Mouse (Mus musculus): ENCODE data around the gene Hist1h2bn. TPM values are rescaled to one million over a fixed set of nuclear protein-coding genes. Genes with fewer than 3 reads are reported as not detected.
"Not testable (repeated sequence)": the region's sequence is repeated elsewhere in the genome, so short reads cannot be mapped to it uniquely, and the experiment has no call there.

The Hist1h2bn gene
- polyA plus RNA-seq, 1 experiment, result 213 TPM

GRCm38 (mm10) chr13:21715131-21715863 is 38.6 kb upstream of the Hist1h2bn start:
- DNase-seq, result no peak
- Histone ChIP-seq H3K27ac (ENCODE audit: control insufficient read depth, insufficient read depth, low read length) (peak overlapping the region; percentile 72), H3K4me1 (replicated peaks; ENCODE audit: control insufficient read depth, insufficient read depth, low read length) (peaks cover 2% of the 10 kb centered on the region), H3K36me3 (ENCODE audit: control insufficient read depth, insufficient read depth, low read length) (no peaks in the 10 kb centered on the region), H3K27me3 (ENCODE audit: control insufficient read depth, insufficient read depth, low read length) (no peaks in the 10 kb centered on the region), H3K4me3 (ENCODE audit: control insufficient read depth, insufficient read depth, low read length) (peak overlapping the region; percentile 35)
- WGBS, result under 1% methylated on average over 22 of the region's 22 CpGs
- no peak for TF ChIP-seq CTCF (IDR thresholded peaks at IDR 0.05; ENCODE audit: borderline replicate concordance, control insufficient read depth, extremely low read depth, insufficient read depth, low read length, poor library complexity)
- no peak for TF ChIP-seq POLR2A (IDR thresholded peaks at IDR 0.05; ENCODE audit: control insufficient read depth, extremely low read depth, insufficient read depth, low read length, poor library complexity)

DNA sequence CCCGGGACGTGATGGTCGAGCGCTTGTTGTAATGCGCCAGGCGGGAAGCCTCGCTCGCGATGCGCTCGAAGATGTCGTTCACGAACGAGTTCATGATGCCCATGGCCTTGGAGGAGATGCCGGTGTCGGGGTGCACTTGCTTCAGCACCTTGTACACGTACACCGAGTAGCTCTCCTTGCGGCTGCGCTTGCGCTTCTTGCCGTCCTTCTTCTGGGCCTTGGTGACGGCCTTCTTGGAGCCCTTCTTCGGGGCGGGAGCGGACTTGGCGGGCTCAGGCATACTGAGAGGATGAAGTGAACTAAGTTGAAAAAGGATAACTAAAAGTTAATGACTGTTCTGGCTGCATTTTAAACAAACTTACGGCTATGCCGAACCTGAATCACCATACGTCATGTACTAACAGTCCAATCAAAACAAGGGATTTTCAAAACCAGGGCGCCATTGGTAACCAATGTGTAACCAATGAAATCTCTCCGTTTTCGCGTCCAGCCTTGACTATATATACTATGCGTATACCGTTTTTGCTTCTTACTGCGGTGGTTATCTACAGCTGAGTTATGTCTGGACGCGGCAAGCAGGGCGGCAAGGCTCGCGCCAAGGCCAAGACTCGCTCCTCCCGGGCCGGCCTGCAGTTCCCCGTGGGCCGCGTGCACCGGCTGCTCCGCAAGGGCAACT is 37.9 kb upstream of the Hist1h2bn start, which contains the start of the genes Hist1h2bl and Hist1h2ai:
Hist1h2bl (minus strand) TSS at position 280 of the 676 bp plus-strand sequence.
Hist1h2ai (plus strand) TSS at position 559 of the 676 bp plus-strand sequence.
- WGBS, result 0% methylated on average over 34 of the region's 50 CpGs
- not testable (repeated sequence) for H3K27me3 ChIP-seq (ENCODE audit: control insufficient read depth, insufficient read depth, low read length); H3K4me1 ChIP-seq (replicated peaks; ENCODE audit: control insufficient read depth, insufficient read depth, low read length); H3K36me3 ChIP-seq (ENCODE audit: control insufficient read depth, insufficient read depth, low read length)
- H3K4me3 ChIP-seq (ENCODE audit: control insufficient read depth, insufficient read depth, low read length), result peak within 1 kb of the TSS; percentile 49
- DNase-seq, result peak; percentile 85
- H3K27ac ChIP-seq (ENCODE audit: control insufficient read depth, insufficient read depth, low read length), result peak within 1 kb of the TSS; percentile 93
- TF ChIP-seq POLR2A (IDR thresholded peaks at IDR 0.05; ENCODE audit: control insufficient read depth, extremely low read depth, insufficient read depth, low read length, poor library complexity), result peak; percentile 58; the same call in 1 of the 2 replicates

- DNase-seq; H3K27me3 ChIP-seq (ENCODE audit: control insufficient read depth, insufficient read depth, low read length): not testable (repeated sequence)
- under 1% methylated on average over 12 of the region's 38 CpGs for WGBS
These were observed 37.2 kb upstream of the Hist1h2bn start for GRCm38 (mm10) chr13:21716540-21717391.

DNA sequence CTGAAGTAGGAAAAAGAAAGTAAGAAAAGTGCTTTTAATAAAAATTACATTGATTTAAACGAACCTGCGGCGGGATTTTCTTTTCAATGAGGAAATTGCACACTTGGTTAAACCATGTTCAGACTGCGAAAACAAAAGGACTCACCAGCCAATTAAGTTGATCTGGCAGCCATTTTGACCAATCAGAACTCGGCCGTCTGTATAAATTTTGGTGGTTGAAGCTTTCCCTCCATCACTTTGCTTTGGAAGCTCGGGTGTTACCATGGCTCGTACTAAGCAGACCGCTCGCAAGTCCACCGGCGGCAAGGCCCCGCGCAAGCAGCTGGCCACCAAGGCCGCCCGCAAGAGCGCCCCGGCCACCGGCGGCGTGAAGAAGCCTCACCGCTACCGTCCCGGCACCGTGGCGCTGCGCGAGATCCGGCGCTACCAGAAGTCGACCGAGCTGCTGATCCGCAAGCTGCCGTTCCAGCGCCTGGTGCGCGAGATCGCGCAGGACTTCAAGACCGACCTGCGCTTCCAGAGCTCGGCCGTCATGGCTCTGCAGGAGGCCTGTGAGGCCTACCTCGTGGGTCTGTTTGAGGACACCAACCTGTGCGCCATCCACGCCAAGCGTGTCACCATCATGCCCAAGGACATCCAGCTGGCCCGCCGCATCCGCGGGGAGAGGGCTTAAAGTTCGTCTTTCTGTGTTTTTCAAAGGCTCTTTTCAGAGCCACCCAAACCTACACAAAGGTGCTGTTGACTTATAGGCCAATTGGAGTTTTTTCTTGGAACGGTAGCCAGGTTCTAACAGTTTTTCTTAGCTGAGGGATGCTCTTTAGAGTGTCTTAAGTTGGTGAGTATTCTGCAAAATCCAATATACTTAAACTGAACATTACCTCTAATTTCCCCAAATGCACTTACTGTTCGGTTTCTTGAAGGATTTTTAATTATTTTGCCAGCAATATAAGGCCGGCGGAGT is 36.2 kb upstream of the Hist1h2bn start, which contains the start of gene Hist1h3h:
Hist1h3h (plus strand) TSS at position 263 of the 961 bp plus-strand sequence.
- peak within 1 kb of the TSS; percentile 61 for H3K4me3 ChIP-seq (ENCODE audit: control insufficient read depth, insufficient read depth, low read length)
- H3K27ac ChIP-seq (ENCODE audit: control insufficient read depth, insufficient read depth, low read length), result peak within 1 kb of the TSS; percentile 90
- DNase-seq, result peak; percentile 87
- WGBS, result 5% methylated on average over 25 of the region's 56 CpGs
- H3K27me3 ChIP-seq (ENCODE audit: control insufficient read depth, insufficient read depth, low read length); H3K4me1 ChIP-seq (replicated peaks; ENCODE audit: control insufficient read depth, insufficient read depth, low read length); H3K36me3 ChIP-seq (ENCODE audit: control insufficient read depth, insufficient read depth, low read length): not testable (repeated sequence)

More at GRCm38 (mm10) chr13:21716540-21717391, 37.2 kb upstream of the Hist1h2bn start:
- H3K36me3 ChIP-seq (ENCODE audit: control insufficient read depth, insufficient read depth, low read length); H3K4me1 ChIP-seq (replicated peaks; ENCODE audit: control insufficient read depth, insufficient read depth, low read length): not testable (repeated sequence)
- 0 out of 2 replicates have a peak, but pooled peaks have one; percentile 30 for TF ChIP-seq POLR2A (IDR thresholded peaks at IDR 0.05; ENCODE audit: control insufficient read depth, extremely low read depth, insufficient read depth, low read length, poor library complexity)
- peak overlapping the region; percentile 49 for H3K4me3 ChIP-seq (ENCODE audit: control insufficient read depth, insufficient read depth, low read length)
- peak overlapping the region; percentile 90 for H3K27ac ChIP-seq (ENCODE audit: control insufficient read depth, insufficient read depth, low read length)

- Histone ChIP-seq H3K27ac (ENCODE audit: control insufficient read depth, insufficient read depth, low read length) (no peak overlapping the region; the same call in 1 of the 2 replicates), H3K27me3 (ENCODE audit: control insufficient read depth, insufficient read depth, low read length) (no peaks in the 10 kb centered on the region), H3K4me1 (replicated peaks; ENCODE audit: control insufficient read depth, insufficient read depth, low read length) (peaks cover 8% of the 10 kb centered on the region), H3K36me3 (ENCODE audit: control insufficient read depth, insufficient read depth, low read length) (no peaks in the 10 kb centered on the region), H3K4me3 (ENCODE audit: control insufficient read depth, insufficient read depth, low read length) (no peak overlapping the region)
- TF ChIP-seq CTCF (IDR thresholded peaks at IDR 0.05; ENCODE audit: borderline replicate concordance, control insufficient read depth, extremely low read depth, insufficient read depth, low read length, poor library complexity) (no peak), POLR2A (IDR thresholded peaks at IDR 0.05; ENCODE audit: control insufficient read depth, extremely low read depth, insufficient read depth, low read length, poor library complexity) (no peak)
- no peak for DNase-seq
- 74% methylated on average over 4 of the region's 4 CpGs for WGBS
These were observed 35.4 kb upstream of the Hist1h2bn start for GRCm38 (mm10) chr13:21718381-21719080.

DNA sequence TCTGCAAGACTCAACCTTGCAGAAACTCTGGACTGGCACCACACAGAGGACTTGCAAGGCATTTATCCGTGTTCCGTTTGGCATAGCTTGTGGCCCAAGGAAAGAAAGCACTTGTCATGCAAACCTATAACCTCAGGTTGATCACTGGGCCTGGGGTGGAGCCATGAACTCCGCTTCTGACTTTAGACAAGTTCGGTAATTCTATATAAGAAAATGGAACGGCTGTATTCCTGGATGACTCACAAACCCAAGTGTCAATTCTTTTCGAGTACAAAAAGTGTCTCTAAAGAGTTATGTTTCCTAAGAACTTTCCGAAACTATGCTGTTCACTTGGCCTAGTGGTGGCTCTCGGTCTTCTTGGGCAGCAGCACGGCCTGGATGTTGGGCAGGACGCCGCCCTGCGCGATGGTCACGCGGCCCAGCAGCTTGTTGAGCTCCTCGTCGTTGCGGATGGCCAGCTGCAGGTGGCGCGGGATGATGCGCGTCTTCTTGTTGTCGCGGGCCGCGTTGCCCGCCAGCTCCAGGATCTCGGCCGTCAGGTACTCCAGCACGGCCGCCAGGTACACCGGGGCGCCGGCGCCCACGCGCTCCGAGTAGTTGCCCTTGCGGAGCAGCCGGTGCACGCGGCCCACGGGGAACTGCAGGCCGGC is 32.7 kb upstream of the Hist1h2bn start:
- H3K27me3 ChIP-seq (ENCODE audit: control insufficient read depth, insufficient read depth, low read length); H3K4me1 ChIP-seq (replicated peaks; ENCODE audit: control insufficient read depth, insufficient read depth, low read length); H3K36me3 ChIP-seq (ENCODE audit: control insufficient read depth, insufficient read depth, low read length); DNase-seq: not testable (repeated sequence)
- Histone ChIP-seq H3K27ac (ENCODE audit: control insufficient read depth, insufficient read depth, low read length) (peak overlapping the region; percentile 67), H3K4me3 (ENCODE audit: control insufficient read depth, insufficient read depth, low read length) (peak overlapping the region; percentile 48)
- 2% methylated on average over 21 of the region's 44 CpGs for WGBS

All from thymus, adult 2 months (tissue).